Mouse (Mus musculus): ENCODE results near the gene Cntnap5a.
"Not testable (repeated sequence)": the region's sequence is repeated elsewhere in the genome, so short reads cannot be mapped to it uniquely, and the experiment has no call there.

Cntnap5a gene

GRCm38 (mm10) chr1:116044083-116044482 is 359.5 kb downstream of the Cntnap5a start:
- DNase-seq (ENCODE audit: low read depth, low spot score) = no peak

- no peak for DNase-seq (ENCODE audit: low read depth, low spot score)
Measured at GRCm38 (mm10) chr1:116107010-116107723, 422.6 kb downstream of the Cntnap5a start.

- no peak for DNase-seq (ENCODE audit: low read depth, low spot score)
Measured at GRCm38 (mm10) chr1:116107724-116108058, 423.1 kb downstream of the Cntnap5a start.

DNA sequence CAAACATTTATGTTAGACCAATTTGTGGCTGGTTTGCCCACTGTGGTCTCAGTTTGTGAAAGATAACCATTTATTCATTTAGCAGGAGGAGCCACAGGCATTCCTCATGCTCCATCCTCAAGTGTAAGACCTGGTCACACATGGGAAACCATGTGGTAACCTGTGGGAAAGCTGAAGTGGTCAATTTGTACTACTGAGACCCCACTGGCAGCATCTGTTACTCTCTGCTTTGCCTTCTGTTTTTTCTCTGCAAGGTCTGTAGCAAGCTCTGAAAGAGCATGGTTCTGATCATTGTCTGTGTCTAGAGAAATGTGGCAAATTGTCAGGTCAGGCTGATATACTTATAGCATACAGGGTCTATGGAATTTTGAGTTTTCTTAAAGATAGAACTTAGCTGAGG is 423.8 kb downstream of the Cntnap5a start:
- no peak for DNase-seq (ENCODE audit: low read depth, low spot score)

DNA sequence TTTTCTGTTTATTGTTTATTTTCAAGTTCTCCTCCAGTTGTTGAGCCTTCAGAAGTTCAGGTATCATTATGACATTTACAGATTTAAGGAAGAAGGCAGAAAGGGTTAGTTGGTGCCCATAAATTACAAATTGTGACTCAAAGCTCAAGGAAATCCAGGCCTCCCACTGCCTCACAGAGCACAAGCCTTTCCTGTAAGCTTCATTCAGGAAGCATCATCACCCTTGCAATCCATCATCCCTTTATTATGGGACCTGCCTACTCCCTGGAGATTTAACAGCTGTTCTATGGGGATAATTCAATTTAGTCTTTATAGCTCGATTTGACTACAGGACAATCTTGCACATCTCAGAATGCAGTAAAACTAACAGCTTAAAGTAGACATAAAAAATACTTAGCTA is 441.2 kb downstream of the Cntnap5a start:
- no peak for DNase-seq (ENCODE audit: low read depth, low spot score)

GRCm38 (mm10) chr1:116127085-116127484 is 442.5 kb downstream of the Cntnap5a start:
- DNase-seq (ENCODE audit: low read depth, low spot score) = no peak

- no peak for DNase-seq (ENCODE audit: low read depth, low spot score)
Measured at GRCm38 (mm10) chr1:116128450-116129246, 444.1 kb downstream of the Cntnap5a start.

DNA sequence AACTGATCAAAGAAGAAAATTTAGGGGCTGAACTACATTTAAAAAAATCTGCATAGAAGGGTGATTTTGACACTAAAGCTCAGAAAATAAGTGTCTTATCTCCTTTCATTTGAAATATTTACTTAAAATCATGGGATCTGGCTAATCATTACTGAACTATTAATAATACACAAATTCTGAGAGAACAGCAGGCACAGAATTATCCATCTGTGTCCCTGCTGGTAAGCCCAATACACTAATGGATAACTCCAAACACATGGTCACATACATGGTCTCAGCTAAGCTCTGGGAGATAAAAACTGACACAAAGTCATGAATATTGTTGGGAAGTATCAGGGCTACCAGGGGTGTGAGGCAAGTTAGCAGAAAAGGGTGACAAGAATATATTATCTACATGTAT is 447.9 kb downstream of the Cntnap5a start:
- DNase-seq (ENCODE audit: low read depth, low spot score) = no peak

GRCm38 (mm10) chr1:116149764-116150369 is 465.3 kb downstream of the Cntnap5a start:
- DNase-seq (ENCODE audit: low read depth, low spot score) = no peak

DNA sequence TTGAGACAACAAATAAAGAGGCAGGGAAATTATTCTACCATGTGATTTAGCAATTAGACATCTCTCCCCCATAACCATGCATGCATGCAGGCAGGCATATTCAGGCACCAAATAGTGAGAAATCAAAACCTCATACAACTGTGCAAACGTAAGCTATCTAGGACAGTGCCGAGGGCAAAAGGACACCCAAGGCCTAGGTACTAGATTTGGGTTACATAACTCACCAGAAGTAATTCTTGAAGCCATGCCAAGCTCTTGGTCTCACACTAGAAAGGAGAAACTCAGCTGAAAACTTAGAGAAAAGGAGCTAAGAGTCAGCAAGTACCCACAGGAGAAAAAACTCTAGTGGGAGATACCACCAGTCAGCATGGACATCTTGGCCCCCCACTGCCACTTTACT is 499.9 kb downstream of the Cntnap5a start:
- no peak for DNase-seq (ENCODE audit: low read depth, low spot score)

DNA sequence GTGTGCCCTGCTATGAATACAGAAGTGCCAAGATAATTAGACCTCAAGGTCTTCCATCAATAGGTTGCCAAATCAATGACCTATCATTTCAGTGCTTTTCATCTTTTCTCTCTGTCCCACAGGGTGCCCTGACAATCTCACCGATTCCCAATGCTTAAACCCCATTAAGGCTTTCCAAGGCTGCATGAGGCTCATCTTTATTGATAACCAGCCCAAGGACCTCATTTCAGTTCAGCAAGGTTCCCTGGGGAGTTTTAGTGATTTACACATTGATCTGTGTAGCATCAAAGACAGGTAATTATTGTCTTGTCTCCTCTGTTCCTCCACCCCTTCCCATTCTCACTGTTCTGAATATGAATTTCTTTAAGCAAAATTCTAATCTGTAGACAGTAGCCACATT is 503.6 kb downstream of the Cntnap5a start:
- not testable (repeated sequence) for DNase-seq (ENCODE audit: low read depth, low spot score)

DNA sequence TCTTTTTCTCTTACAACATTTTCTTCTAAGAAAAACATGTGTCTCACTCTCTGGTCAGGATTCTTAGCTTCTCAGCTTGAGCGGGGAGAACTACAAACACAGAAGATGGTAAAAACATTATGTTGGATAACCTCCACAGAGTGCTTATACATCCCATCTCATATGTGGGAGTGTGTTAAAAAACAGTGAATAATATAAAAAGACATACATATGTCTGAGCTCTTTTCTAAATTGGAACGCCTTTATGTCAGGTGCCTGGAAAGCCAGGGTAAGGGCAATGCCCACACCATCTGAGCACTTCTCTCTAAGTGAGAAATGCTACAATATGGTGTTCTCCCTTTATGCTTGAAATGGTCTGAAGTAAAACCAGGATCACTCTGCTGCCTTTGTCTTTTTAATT is 507.7 kb downstream of the Cntnap5a start:
- no peak for DNase-seq (ENCODE audit: low read depth, low spot score)

- DNase-seq (ENCODE audit: low read depth, low spot score) = no peak
Measured at GRCm38 (mm10) chr1:116216883-116217282, 532.3 kb downstream of the Cntnap5a start.

GRCm38 (mm10) chr1:116240538-116240937 is 556.0 kb downstream of the Cntnap5a start:
- DNase-seq (ENCODE audit: low read depth, low spot score) = no peak

DNA sequence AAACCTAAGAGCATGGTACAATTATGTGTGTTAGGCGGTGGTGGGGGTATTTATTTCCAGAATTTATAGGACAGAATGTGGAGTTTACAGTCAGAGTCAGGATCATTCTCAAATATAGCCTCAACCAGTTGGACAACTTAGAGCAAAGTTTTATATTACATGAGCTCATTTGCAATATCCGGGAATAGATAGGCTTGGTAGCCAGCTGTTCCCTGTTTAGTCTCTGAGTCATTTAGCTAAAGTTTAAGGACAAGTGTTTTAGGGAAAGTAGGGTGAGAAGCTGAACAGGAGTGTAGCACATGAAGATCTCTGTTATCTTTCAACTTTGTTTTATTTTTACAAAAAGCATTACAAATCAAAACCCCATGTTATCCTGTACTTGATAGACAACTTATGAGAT is 559.3 kb downstream of the Cntnap5a start:
- no peak for DNase-seq (ENCODE audit: low read depth, low spot score)

- DNase-seq (ENCODE audit: low read depth, low spot score) = no peak
Measured at GRCm38 (mm10) chr1:116281144-116281543, 596.6 kb downstream of the Cntnap5a start.

- peak; percentile 7 for DNase-seq (ENCODE audit: low read depth, low spot score)
Measured at GRCm38 (mm10) chr1:116283968-116284367, 599.4 kb downstream of the Cntnap5a start.

GRCm38 (mm10) chr1:116306555-116306954 is 622.0 kb downstream of the Cntnap5a start:
- no peak for DNase-seq (ENCODE audit: low read depth, low spot score)

GRCm38 (mm10) chr1:116311512-116311911 is 627.0 kb downstream of the Cntnap5a start:
- DNase-seq (ENCODE audit: low read depth, low spot score) = no peak

DNA sequence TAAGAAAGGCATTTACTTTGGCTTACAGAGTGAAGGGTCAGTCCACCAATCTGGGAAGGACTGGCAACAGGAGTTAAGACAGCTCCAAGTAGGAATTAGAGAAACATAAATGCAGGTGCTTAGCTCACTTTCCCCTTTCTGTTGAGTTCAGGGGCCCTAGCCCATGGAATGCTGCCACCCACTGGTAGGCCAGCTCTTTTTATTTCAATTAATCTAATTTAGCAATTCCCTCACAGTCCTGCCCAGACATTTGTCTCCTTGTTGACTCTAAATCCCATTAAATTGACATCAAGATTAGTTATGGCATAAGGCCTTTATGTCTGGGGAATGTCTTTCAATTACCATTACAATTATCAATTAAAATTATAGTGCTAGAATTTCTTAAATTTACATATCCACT is 628.7 kb downstream of the Cntnap5a start:
- peak; percentile 2 for DNase-seq (ENCODE audit: low read depth, low spot score)

- DNase-seq (ENCODE audit: low read depth, low spot score) = no peak
Measured at GRCm38 (mm10) chr1:116324505-116324904, 639.9 kb downstream of the Cntnap5a start.

- no peak for DNase-seq (ENCODE audit: low read depth, low spot score)
Measured at GRCm38 (mm10) chr1:116353669-116354068, 669.1 kb downstream of the Cntnap5a start.

DNA sequence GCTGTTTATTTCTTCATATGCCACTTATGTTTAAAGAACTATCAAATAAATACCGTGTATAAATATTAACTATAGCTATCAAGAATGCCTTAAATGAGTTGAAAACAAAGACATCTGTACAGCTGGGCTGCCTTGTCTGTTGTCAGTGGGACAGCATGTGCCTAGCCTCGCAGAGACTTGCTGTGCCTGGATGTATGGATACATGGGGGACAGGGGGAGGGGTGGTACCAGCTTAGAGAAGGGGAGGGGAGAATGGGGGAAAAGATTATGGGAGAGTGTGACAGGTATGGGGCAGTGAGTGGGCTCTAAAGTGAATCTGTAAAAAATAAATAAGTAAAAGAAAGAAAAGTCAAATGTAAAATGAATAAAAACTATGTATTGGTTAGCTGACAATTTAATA is 681.0 kb downstream of the Cntnap5a start:
- no peak for DNase-seq (ENCODE audit: low read depth, low spot score)
